Mouse (Mus musculus) hematopoietic stem cell, adult 5-6 weeks (primary cell): ENCODE results near the gene Mcm5. TPM values are rescaled to one million over a fixed set of nuclear protein-coding genes. Genes with fewer than 3 reads are reported as not detected.

ENCODE experiments used
- ATAC-seq, 2 experiments: fragments of 125-278 bp in 1 of 2; replicated peaks in 1 of 2; 2 replicates each; pipeline ENCODE4 v1.8.0; 2016 to 2017; ENCODE audit warnings: inconsistent platforms in 2 of 2, mild to moderate bottlenecking in 2 of 2, moderate number of reproducible peaks in 2 of 2, low read depth in 1 of 2, moderate TSS enrichment in 1 of 2; ENCODE audit not compliant: low FRiP score in 2 of 2, poor library complexity in 2 of 2, severe bottlenecking in 2 of 2, insufficient read depth in 1 of 2, low TSS enrichment in 1 of 2
- total RNA-seq: library from RNA; stranded (forward); fragments of 172-1452, 232-1000 nt; gene quantifications from 2 replicates; pipeline ENCODE4 v1.2.3, GENCODE M21; 2017

Mcm5 gene
- total RNA-seq, 1 experiment from 2014 or later, result 185 TPM

- ATAC-seq, result peak; percentile 52 to 57; a peak in 3 of 4 replicates
These were observed 20.1 kb upstream of the Mcm5 start for GRCm38 (mm10) chr8:75088989-75089881.

GRCm38 (mm10) chr8:75090781-75091365 lies 18.5 kb upstream of the Mcm5 start:
- ATAC-seq, result no peak

DNA sequence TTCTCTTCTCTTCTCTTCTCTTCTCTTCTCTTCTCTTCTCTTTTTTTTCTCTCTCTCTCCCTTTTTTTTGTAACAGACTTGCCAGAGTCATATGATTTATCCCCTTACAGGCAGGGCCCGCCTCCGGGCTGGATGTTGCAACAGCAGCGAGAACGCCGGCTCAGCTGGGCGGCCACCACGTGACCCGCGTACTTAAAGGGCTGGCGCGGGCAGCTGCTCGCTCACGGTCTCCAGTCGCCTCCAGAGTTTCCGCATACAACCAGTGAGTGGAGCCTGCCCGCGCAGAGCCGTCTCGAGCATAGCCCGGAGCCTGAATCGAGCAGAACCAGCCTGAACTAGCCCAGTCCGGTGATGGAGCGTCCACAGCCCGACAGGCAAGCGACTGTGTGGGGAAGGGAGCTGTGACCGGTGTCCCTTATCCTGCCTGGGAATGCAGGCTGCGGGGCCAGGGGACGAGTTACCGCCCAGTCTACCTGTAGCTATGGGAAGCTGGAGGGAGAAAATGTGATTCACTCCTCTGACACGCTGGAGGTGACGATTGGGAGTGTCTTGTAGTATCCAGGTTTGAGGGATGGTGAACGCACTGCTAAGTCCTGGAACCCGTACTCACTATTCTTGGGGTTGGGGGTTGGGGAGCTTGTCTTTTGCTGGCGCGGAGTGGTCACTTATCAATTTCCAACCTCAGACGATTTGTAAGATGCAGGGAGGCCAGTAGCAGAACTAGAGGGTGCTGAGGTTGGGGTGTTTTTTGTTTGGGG lies 15.8 kb upstream of the Mcm5 start, which contains the start of gene Hmox1:
TSS of gene Hmox1 (plus strand) at position 223 of the 758 bp plus-strand sequence.
- ATAC-seq, result peak; percentile 93

DNA sequence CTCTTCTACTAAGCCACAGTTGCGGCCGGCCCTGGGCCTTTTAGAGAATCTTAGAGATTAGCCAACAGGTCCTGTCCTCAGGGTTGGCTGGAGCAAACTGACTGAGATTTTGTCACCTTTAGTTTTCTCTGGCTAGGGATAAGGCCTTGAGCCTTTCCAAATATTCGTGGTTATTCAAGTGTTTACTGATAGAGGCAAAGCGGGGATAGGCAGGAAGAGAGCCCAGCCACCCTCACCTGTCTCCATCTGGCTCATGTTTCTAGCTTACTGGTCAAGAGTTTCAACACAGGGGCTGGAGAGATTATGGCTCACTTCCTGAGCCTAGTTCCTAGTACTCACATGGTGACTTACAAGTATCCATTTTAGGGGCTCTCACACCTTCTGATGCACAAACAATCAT lies 6.4 kb upstream of the Mcm5 start:
- no peak for ATAC-seq

GRCm38 (mm10) chr8:75103376-75103878 lies 5.9 kb upstream of the Mcm5 start:
- no peak for ATAC-seq

GRCm38 (mm10) chr8:75108527-75109235 lies 688 bp upstream of the Mcm5 start:
- ATAC-seq, result peak; percentile 87 to 94

GRCm38 (mm10) chr8:75110093-75110492 lies 724 bp downstream of the Mcm5 start:
- ATAC-seq, result no peak

GRCm38 (mm10) chr8:75118505-75118904 lies 9.1 kb downstream of the Mcm5 start:
- ATAC-seq, result no peak

DNA sequence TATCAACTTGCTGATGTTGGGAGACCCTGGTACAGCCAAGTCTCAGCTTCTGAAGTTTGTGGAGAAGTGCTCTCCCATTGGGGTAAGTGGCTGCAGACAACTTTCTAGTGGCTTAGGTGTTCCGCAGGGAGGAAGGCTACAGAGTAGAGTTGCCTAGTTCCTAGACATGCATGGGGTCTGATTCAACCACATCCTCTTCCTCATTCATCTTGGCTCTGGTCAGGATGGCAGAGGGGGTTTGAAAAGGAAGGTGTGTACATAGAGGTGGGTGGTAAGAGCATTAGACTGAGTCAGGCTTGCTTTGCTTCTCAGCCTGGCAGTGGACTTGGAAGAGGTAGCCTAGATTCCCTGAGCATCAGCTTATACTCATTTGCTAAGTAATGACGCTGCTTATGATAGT lies 9.9 kb downstream of the Mcm5 start:
- peak; percentile 74 to 78 for ATAC-seq

- peak; percentile 92 to 97 for ATAC-seq
These were observed 10.4 kb downstream of the Mcm5 start for GRCm38 (mm10) chr8:75119747-75120146.

DNA sequence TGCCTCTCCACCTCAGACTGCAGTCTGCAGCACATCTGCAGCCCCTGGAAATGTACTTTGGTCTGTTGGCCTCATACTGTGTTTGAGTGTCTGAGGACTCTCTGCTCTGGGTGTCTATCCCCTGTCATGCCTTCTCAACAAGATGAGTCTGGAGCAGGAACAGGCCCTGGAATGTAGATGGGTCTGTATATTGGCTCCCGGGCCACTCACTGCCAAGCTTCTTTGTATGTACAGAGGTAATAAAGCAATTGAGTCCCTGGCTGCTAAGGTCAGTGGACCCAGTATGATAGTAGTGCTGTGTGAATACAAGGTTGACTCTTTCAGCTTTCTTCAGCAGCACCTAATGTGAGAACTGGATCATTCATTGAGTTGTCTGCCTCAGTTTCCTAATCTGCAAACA lies 18.0 kb downstream of the Mcm5 start:
- no peak for ATAC-seq

GRCm38 (mm10) chr8:75132485-75132884 lies 23.1 kb downstream of the Mcm5 start:
- peak; percentile 67 to 70; a peak in 3 of 4 replicates for ATAC-seq

- no peak for ATAC-seq
These were observed 24.0 kb downstream of the Mcm5 start for GRCm38 (mm10) chr8:75133399-75133798.

- no peak; a peak in 1 of 4 replicates for ATAC-seq
These were observed 25.4 kb downstream of the Mcm5 start for GRCm38 (mm10) chr8:75134603-75135391.

DNA sequence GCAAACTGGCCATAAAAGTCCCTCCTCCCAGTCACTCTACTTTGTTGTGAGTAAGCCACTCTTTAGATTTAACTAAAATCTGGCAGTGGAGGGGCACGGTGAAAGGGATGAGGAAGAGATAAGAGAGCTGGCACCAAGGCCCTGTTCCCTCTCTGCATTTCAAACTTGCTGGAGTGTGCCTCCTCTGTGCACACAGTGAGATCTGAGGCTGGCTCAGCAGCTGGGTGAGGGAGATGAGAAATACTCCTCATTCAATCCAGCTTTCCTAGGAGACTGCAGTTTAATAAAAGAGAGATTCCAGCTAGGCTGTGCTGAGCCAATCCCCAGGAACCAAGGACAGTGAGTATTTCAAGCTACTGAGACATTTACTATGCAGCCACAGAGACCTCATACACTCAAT lies 26.4 kb downstream of the Mcm5 start:
- ATAC-seq, result no peak

- ATAC-seq, result no peak
These were observed 26.9 kb downstream of the Mcm5 start for GRCm38 (mm10) chr8:75136256-75136655.
